Mouse (Mus musculus) CH12.LX (cell line): ENCODE measurements around the gene Abcb8.

Experiments
- CHD2 ChIP-seq: IDR thresholded peaks from 2 replicates; pipeline ENCODE4 v1.6.1; 2011; ENCODE audit warnings: low read length, improper control_type of control experiment
- CTCF ChIP-seq, 2 experiments: IDR thresholded peaks in 1 of 2; conservative IDR thresholded peaks in 1 of 2; 2 replicates each; pipeline ENCODE4 v1.5.1; 2011 to 2012; ENCODE audit warnings: low read depth in 2 of 2, low read length in 2 of 2, improper control_type of control experiment in 1 of 2, inconsistent platforms in 1 of 2, mild to moderate bottlenecking in 1 of 2, moderate library complexity in 1 of 2
- EP300 ChIP-seq: IDR thresholded peaks from 2 replicates; pipeline ENCODE4 v1.6.1; 2011; ENCODE audit warnings: low read length, improper control_type of control experiment
- HCFC1 ChIP-seq: IDR thresholded peaks from 2 replicates; pipeline ENCODE4 v1.6.1; 2012; ENCODE audit warnings: low read depth, mild to moderate bottlenecking, inconsistent platforms, low read length, improper control_type of control experiment
- JUN ChIP-seq: IDR thresholded peaks from 2 replicates; pipeline ENCODE4 v1.6.1; 2011; ENCODE audit warnings: low read depth, mild to moderate bottlenecking, low read length, improper control_type of control experiment, moderate library complexity; ENCODE audit not compliant: insufficient read depth
- JUND ChIP-seq: conservative IDR thresholded peaks from 2 replicates; pipeline ENCODE4 v1.6.1; 2011; ENCODE audit warnings: low read depth, low read length, improper control_type of control experiment
- MAX ChIP-seq: IDR thresholded peaks from 2 replicates; pipeline ENCODE4 v1.6.1; 2011; ENCODE audit warnings: low read length, improper control_type of control experiment
- NELFE ChIP-seq: IDR thresholded peaks from 2 replicates; pipeline ENCODE4 v1.6.1; 2011; ENCODE audit warnings: low read depth, low read length, improper control_type of control experiment
- NRF1 ChIP-seq: IDR thresholded peaks from 2 replicates; pipeline ENCODE4 v1.6.1; 2014; ENCODE audit warnings: low read depth, mild to moderate bottlenecking, inconsistent platforms, low read length, improper control_type of control experiment, moderate library complexity
- POLR2A ChIP-seq: IDR thresholded peaks from 2 replicates; pipeline ENCODE4 v1.6.1; 2011; ENCODE audit warnings: low read depth, mild to moderate bottlenecking, improper control_type of control experiment, low read length
- POLR2AphosphoS2 ChIP-seq: IDR thresholded peaks from 2 replicates; pipeline ENCODE4 v1.6.1; 2011; ENCODE audit warnings: low read depth, low read length, improper control_type of control experiment
- RCOR1 ChIP-seq: conservative IDR thresholded peaks from 2 replicates; pipeline ENCODE4 v1.6.1; 2012; ENCODE audit warnings: low read depth, mild to moderate bottlenecking, inconsistent platforms, low read length, improper control_type of control experiment
- SMC3 ChIP-seq: IDR thresholded peaks from 2 replicates; pipeline ENCODE4 v1.6.1; 2011; ENCODE audit warnings: low read depth, low read length, improper control_type of control experiment
- USF1 ChIP-seq: IDR thresholded peaks from 2 replicates; pipeline ENCODE4 v1.6.1; 2014; ENCODE audit warnings: low read depth, mild to moderate bottlenecking, inconsistent platforms, low read length, improper control_type of control experiment

- TF ChIP-seq NELFE (no peak), POLR2AphosphoS2 (no peak), POLR2A (no peak), JUND (no peak), EP300 (no peak), RCOR1 (no peak), SMC3 (no peak), CTCF (conservative IDR thresholded peaks at IDR 0.05 in 1 of 2, IDR thresholded peaks at IDR 0.05 in 1 of 2; ENCODE audit: low read depth in 2 of 2, low read length in 2 of 2) (no peak), MAX (no peak), HCFC1 (no peak), CHD2 (no peak), USF1 (no peak), JUN (no peak), NRF1 (no peak)
These were observed 49.7 kb downstream of the Abcb8 start for GRCm38 (mm10) chr5:24443204-24443603.
